Mouse (Mus musculus): ENCODE data around the gene Spryd7.
A peak's percentile ranks its signal among the peaks of the same experiment; 100 is the strongest.
"Not testable (repeated sequence)": the region's sequence is repeated elsewhere in the genome, so short reads cannot be mapped to it uniquely, and the experiment has no call there.

Spryd7 gene

GRCm38 (mm10) chr14:61556289-61557147, at the start of gene Spryd7:
TSS of gene Spryd7 (minus strand) at chr14:61556886.
- DNase-seq = peak; percentile 98 to 99

GRCm38 (mm10) chr14:61606088-61606487, 49.4 kb upstream of the Spryd7 start:
- not testable (repeated sequence) for DNase-seq

- no peak for DNase-seq
Measured at GRCm38 (mm10) chr14:61604081-61604480, 47.4 kb upstream of the Spryd7 start.

- DNase-seq = no peak
Measured at GRCm38 (mm10) chr14:61603069-61603755, 46.5 kb upstream of the Spryd7 start.

GRCm38 (mm10) chr14:61601348-61601747, 44.7 kb upstream of the Spryd7 start:
- DNase-seq = no peak

- DNase-seq = peak; percentile 94
Measured at GRCm38 (mm10) chr14:61599057-61599806, 42.5 kb upstream of the Spryd7 start.

GRCm38 (mm10) chr14:61597968-61598367, 41.3 kb upstream of the Spryd7 start, which contains the start of gene Trim13:
TSS of gene Trim13 (plus strand) at chr14:61598247.
- DNase-seq = no peak

- DNase-seq = no peak
Measured at GRCm38 (mm10) chr14:61596719-61597426, 40.2 kb upstream of the Spryd7 start.

- no peak for DNase-seq
Measured at GRCm38 (mm10) chr14:61589288-61590065, 32.8 kb upstream of the Spryd7 start.

- no peak for DNase-seq
Measured at GRCm38 (mm10) chr14:61575941-61576340, 19.3 kb upstream of the Spryd7 start.

- DNase-seq = no peak
Measured at GRCm38 (mm10) chr14:61575066-61575465, 18.4 kb upstream of the Spryd7 start.

GRCm38 (mm10) chr14:61572131-61572530, 15.4 kb upstream of the Spryd7 start:
- no peak for DNase-seq

- peak; percentile 84 to 89 for DNase-seq
Measured at GRCm38 (mm10) chr14:61571366-61571765, 14.7 kb upstream of the Spryd7 start.

- no peak for DNase-seq
Measured at GRCm38 (mm10) chr14:61569344-61569743, 12.7 kb upstream of the Spryd7 start.

- not testable (repeated sequence) for DNase-seq
Measured at GRCm38 (mm10) chr14:61566211-61566610, 9.5 kb upstream of the Spryd7 start.

GRCm38 (mm10) chr14:61559856-61560255, 3.2 kb upstream of the Spryd7 start:
- DNase-seq = peak in 1 of 2 experiments; percentile 27

GRCm38 (mm10) chr14:61558901-61559300, 2.2 kb upstream of the Spryd7 start:
- no peak for DNase-seq

- no peak for DNase-seq
Measured at GRCm38 (mm10) chr14:61555931-61556288, 776 bp downstream of the Spryd7 start.

- no peak for DNase-seq
Measured at GRCm38 (mm10) chr14:61548614-61549013, 8.1 kb downstream of the Spryd7 start.

- not testable (repeated sequence) for DNase-seq
Measured at GRCm38 (mm10) chr14:61537772-61538171, 18.9 kb downstream of the Spryd7 start.

GRCm38 (mm10) chr14:61536631-61537264, 19.9 kb downstream of the Spryd7 start:
- DNase-seq = no peak

All from lung, postnatal 4 days (tissue).